Mouse (Mus musculus): ENCODE results near the gene Bad.

- TF ChIP-seq CTCF (conservative IDR thresholded peaks at IDR 0.05; ENCODE audit: low read length) = no peak
- TF ChIP-seq POU5F1 (IDR thresholded peaks at IDR 0.05; ENCODE audit: borderline replicate concordance, low read length) = no peak
- TF ChIP-seq NANOG (IDR thresholded peaks at IDR 0.05; ENCODE audit: borderline replicate concordance, low read length) = no peak
Measured at GRCm38 (mm10) chr19:6974211-6975205, 32.8 kb downstream of the Bad start, which contains the start of gene Ppp1r14b.
